Mouse (Mus musculus) frontal cortex, postnatal 14 days (tissue): ENCODE measurements around the gene Slc16a10.

Source experiments
- DNase-seq, 2 experiments: peaks; one replicate each; pipeline ENCODE4 v3.0.0; 2022; ENCODE audit warnings: low spot score in 2 of 2

The Slc16a10 gene

DNA sequence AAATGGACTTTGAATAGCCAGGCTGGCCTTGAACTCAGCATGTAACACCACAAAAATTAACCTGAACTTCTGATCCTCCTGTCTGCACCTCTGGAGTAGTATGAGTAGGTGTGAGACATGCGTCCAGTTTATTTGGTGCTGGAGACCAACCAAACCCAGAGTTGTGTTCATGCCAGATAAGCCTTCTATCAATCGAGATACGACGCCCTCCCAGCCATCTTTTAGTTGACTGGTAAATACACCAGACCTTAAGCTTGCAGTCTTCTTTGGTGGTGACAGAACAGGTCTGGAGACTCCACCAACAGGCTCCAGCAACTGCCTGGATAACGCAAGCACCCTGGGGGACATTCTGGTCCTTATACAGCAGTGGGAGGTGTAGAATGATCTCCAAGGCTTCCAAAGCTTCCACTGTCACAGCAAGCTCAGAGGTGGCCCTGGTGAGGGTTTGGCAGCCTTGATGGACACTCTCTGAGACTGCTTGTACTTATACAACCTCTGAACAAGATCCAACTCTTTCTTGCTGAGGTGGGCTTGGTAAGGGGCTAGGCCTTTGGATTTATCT, 7.6 kb upstream of the Slc16a10 start:
- no peak for DNase-seq

DNA sequence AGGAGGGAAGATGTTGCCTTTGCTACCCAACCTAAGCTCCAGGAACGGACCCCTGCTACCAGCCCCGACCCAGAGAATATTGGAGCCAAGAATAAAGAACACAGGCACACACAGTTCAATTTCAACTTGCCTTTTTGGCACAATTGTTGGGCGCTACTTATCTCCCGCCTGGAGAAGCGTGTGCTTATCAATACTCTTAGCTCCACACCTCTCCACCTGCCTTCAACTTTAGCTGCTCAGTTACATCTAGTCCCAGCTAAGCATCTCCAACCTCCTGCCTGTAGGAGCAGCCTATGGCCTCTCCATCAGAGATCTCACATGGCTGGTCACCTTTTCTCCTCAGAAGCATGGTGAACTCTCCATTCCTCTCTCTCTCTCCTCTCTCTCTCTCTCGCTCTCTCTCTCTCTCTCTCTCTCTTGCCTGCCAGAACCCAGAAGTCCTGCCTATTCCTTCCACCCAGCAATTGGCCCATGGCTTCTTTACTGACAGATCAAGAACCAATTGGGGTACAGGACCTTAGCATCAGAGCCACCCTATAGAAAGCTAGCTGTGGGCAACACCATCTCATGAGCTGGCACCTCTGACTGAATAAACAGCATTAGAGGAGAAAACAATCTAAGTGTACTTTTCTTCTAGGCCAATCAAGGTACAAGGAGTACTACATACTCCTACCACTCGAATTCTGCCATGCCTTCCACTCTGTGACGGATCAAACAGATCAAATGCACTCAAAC, 5.4 kb upstream of the Slc16a10 start:
- no peak for DNase-seq

DNA sequence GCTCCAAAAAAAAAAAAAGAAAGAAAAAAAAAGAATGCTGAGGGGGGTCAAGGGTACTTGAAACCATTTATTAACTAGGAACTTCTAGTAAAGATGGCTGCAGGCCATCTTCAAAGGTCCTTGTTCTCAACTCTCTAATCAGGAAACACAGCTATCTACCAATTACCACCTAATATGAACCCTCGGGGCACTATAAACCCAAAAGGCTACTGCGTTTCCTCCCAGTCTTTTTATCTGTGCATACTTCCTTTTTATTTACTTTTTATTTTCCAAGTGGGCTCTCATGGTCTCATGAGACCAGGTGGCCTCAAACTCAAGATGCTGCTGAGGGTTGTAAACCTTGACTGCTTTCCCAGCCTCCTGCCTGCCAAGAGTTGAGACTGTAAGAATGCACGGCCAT, 4.4 kb upstream of the Slc16a10 start:
- no peak for DNase-seq

DNA sequence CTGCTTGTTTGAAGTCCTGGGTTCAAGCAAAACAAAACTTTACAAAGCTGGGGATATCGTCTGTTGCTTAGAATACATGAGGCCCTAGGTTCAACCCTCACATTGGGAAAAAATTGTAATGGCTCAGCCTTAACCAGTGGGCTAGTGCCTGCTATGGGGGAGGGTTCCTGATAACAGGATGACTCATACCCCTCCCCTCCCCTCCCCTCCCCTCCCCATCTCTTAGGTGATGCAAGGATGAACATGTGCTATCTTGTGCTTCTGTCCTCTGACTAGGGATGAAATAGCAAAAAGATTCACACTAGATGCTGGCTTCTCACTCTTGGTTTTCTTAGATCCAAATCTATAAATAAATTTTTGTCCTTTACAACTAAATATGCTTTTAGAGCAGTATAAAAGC, 2.8 kb upstream of the Slc16a10 start:
- DNase-seq: no peak

GRCm38 (mm10) chr10:40141016-40141851, 824 bp downstream of the Slc16a10 start:
- DNase-seq: no peak

DNA sequence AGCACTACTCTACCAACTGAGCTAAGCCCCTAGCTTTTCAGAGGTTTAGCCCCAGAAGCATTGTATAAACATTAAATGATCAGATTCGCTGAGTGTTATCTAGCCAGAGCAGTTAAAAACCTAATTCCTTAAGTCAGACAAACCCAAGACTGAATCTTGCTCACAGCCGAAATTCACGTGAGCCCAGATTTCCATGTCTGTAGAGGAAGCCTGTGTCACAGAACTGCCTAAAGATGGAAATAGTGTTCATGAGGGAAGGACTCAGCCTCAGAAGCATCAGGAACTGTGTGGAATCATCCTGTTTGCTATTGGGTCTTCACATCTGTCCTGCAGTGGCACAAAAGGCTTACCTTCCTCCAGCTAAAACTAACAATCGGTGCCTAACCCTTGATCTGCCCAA, 2.4 kb downstream of the Slc16a10 start:
- no peak for DNase-seq

DNA sequence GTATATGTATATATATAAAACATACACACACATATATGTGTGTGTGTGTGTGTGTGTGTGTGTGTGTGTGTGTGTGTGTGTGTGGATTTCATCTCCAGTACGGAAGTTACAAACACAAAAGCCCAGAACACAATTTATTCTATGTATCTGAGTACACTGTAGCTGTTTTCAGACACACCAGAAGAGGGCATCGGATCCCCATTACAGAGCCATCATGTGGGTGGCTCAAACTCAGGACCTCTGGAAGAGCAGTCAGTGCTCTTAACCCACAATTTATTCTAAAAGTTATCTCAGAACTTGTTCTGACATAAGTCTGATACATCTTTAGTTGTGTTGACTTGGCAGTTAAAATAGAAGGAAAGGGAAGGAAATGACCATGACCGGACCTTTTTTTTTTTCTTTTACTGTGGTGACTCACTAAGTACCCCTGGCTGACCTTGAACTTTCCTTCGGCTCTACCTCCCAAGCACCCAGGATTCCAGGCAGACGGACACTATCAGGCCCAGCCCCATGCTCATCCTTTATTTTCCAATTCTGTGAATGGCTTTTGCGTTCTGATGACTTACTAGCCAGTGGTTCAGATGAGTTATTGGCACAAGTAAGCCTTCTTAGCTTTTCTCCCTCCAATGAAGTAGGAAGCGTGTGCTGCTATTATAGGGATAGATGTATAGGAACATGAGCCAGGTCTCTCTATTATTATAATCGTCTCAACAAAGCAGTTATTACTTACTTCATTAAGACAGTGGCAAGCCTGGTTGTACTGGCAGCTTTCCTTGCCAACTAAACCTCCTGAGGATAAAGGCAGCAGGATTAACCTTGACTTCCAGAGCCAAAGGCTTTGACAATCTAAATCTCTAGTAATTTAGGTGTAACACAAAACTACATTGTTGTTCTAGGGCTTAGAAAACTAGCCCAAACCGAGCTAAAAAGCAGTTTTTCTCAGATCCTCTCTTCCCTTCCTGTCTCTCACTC, 6.0 kb downstream of the Slc16a10 start:
- DNase-seq: no peak

- DNase-seq: no peak
Observed at GRCm38 (mm10) chr10:40134906-40135305, 7.2 kb downstream of the Slc16a10 start.

- no peak for DNase-seq
Observed at GRCm38 (mm10) chr10:40133636-40134035, 8.4 kb downstream of the Slc16a10 start.

GRCm38 (mm10) chr10:40131690-40132418, 10.2 kb downstream of the Slc16a10 start:
- DNase-seq: no peak

GRCm38 (mm10) chr10:40130126-40130525, 11.9 kb downstream of the Slc16a10 start:
- DNase-seq: no peak

GRCm38 (mm10) chr10:40129134-40129533, 12.9 kb downstream of the Slc16a10 start:
- DNase-seq: no peak

DNA sequence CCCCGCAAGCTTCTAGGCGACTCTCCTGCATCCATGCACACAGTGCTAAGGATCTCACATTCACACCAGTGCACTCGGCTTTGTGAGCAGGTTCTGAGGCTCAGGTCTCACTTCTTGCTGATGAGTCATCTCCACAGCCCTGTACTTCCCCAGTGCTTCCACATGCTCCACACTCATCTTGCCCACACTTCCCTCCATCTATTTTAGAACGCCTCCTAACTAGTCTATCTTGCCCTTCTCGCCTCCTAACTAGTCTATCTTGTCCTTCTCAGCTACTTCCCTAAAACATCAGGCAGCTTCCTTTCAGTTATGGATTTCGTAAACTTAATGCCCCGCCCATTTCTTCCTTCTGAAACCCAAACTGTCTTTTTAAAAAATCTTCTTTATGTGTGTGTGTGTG, 13.6 kb downstream of the Slc16a10 start:
- peak in 1 of 2 experiments; percentile 14 for DNase-seq

GRCm38 (mm10) chr10:40125200-40125599, 16.9 kb downstream of the Slc16a10 start:
- no peak for DNase-seq

GRCm38 (mm10) chr10:40124570-40124969, 17.5 kb downstream of the Slc16a10 start:
- no peak for DNase-seq

- no peak for DNase-seq
Observed at GRCm38 (mm10) chr10:40124096-40124495, 18.0 kb downstream of the Slc16a10 start.

DNA sequence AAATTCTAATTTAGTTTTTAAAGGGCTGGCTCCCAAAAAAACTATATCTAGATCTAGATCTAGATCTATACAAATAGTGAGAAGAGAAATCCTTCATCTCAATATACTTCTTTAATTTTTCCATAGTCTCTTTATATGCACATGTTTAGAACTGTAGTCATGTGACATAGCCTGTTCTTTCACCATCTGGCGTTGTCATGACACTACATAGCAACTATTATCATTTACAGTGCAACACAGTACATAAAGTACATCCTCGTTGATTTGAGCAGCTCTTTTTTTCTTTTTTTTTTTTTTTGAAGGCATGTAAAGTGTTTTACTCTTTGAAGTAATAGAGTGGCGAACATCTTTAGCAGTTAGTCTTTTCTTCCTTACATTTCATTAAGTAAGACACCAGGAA, 22.6 kb downstream of the Slc16a10 start:
- DNase-seq: no peak

DNA sequence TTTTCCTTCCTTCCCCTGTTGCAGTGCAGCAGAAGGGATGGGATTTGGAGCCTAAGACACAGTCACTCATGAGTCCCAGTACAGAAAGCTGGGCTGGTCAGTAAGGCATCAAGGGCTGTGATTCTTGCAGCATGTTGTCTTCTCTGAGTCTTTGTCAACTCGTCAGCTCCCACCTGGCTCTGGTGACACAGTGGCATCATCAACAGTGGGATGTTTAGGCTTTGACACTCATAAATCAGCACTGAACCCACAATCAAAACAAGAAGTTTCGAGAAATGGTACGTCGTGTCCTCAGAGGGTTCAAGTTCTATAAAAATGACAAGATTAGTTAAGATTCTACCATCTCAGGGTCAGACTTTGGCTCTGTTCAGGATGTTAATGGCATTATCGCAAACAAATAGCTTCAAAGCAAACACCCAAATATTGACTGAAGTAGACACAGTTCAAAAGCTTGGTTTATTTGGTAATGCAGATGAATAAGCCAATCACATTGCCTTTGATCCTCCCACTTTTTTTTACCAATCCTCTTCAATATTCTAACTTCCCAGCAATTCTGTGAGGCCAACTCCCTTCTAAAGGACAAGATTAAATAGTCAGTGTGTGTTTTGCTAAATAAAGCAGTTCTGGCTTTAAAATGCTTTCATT, 23.2 kb downstream of the Slc16a10 start:
- DNase-seq: no peak

- no peak for DNase-seq
Observed at GRCm38 (mm10) chr10:40113517-40114085, 28.5 kb downstream of the Slc16a10 start.

DNA sequence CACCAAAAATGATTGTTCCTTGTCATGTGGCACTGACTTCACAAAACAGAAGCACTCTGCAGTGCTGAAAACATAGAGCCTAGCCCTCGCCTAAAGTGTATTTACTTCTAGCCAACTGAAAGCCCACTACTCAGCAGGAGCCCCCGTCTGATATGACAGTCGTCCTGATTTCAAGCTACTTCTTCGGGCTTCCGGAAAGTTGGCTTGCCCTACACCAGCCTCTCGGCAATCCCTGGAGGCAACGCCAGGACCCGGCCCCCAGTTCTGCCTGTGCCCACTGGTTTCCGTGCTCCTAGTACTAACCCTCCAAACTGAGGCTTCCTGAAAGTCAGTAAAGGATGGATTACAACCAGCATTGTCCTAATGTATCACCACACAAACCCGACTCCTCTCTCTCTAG, 29.8 kb downstream of the Slc16a10 start:
- no peak for DNase-seq
